In the genomic region with DNA sequence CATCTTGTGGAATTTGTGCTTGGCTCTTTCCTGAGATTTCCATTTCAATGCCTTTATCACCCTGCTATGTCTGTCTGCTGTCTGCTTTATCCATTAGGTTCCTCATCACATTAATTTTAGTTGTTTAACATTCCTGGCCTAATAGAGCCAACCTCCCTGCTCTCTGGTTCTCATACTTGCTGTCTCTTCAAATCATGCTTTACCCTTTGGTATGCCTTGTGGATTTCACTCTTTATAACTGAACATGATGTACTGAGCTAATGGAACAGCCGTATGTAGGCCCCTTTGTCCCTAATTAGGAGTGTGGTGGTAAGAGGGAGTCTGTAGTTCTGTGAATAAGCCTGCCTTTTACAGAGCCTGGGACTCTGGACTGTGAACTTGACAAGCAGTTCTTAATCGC, we compare ENCODE assay signal across 20 mouse cellular contexts.
"Had no signal": no experiment of that assay in that cellular context is flagged by ENCODE, and none has a peak within 500 bp of the region (broad histone marks: within the 10 kb centered on the region; RNA-seq: fewer than 3 reads in every experiment).

No protein-coding gene starts in this region.

- ATAC-seq: forebrain, embryonic 13.5 days; forebrain, embryonic 14.5 days; forebrain, embryonic 15.5 days; forebrain, embryonic 16.5 days; forebrain, postnatal 0 days had no signal

- DNase-seq: cerebellum, adult 2 months; cerebellum, adult 8-10 months; cerebellum, adult 9-10 months; cerebellum, adult 9-11 months; cerebellum, postnatal 10 days; cerebellum, postnatal 14 days; cerebellum, postnatal 25 days; cerebellum, postnatal 36 days; embryo, embryonic 11 days; forebrain, postnatal 0 days; gastrocnemius, adult 2 months; gastrocnemius, postnatal 10 days; gastrocnemius, postnatal 25 days; gastrocnemius, postnatal 36 days; heart, adult 18-20 months; heart, adult 2 months had no signal
